Mouse (Mus musculus) erythroblast, embryonic 14.5 days (primary cell): Measurements from ENCODE around the gene R3hdm2.

Source experiments
- GATA1 ChIP-seq: IDR thresholded peaks from 2 replicates; pipeline ENCODE4 v1.6.1; 2012; ENCODE audit warnings: low read length, inconsistent platforms, mixed read lengths
- TAL1 ChIP-seq: IDR thresholded peaks from 3 replicates; pipeline ENCODE4 v1.6.1; 2012; ENCODE audit warnings: low read length, inconsistent platforms, mixed read lengths

DNA sequence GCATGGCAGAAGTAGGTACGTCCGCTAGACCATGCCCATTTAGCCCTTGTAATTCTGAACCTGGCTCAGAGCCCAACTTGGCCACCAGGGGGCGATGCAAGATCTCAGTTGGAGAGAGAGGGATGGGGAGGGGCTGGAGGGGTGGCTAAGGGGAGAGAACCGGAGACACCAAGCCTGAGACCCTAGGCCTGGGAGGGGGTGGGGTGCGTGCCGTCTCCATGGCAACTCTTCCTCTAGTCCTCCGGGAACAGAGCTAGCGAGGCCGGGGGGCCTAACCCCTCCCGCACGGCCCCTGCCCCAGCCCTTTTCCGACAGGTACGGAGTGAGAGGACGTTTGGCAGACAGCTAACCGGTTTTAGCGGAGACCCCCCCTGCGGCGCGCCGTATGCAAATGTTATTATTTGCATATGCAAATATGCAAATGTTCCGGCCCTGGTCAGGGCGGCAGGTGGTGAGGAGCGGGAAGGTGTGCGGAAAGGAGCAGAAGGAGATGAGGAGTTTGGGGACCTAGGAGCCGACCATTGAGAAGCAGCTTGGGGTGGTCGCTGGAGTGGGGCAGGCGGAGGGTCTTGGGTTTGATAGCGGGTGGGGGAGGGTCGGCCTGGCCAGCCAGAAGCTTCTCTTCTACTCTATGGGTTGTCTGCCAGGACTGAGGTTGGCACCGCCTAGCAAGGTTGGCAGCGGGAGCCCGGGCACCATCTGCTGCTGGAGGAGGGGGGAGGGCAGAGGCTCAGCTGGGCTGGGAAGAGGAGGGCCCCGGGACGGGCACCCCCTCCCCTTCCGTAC, 129.1 kb downstream of the R3hdm2 start:
- TF ChIP-seq GATA1 (no peak), TAL1 (no peak)
